Mouse (Mus musculus): ENCODE results near the gene Sf1. TPM values are rescaled to one million over a fixed set of nuclear protein-coding genes. Genes with fewer than 3 reads are reported as not detected.

Sf1 gene
- polyA plus RNA-seq, 1 experiment, result 355 TPM

- Histone ChIP-seq H3K4me1 (ENCODE audit: control insufficient read depth, insufficient read depth, low read length) (peaks cover 8% of the 10 kb centered on the region), H3K27me3 (ENCODE audit: control insufficient read depth, insufficient read depth, low read length, poor library complexity, severe bottlenecking) (no peaks in the 10 kb centered on the region), H3K27ac (ENCODE audit: insufficient read depth, low read length) (peak overlapping the region; percentile 22), H3K9me3 (replicated peaks; ENCODE audit: control insufficient read depth, insufficient read depth, low read length, poor library complexity, severe bottlenecking) (no peaks in the 10 kb centered on the region), H3K4me3 (ENCODE audit: low read depth, low read length) (no peak overlapping the region), H3K36me3 (ENCODE audit: control insufficient read depth, insufficient read depth, low read length, poor library complexity, severe bottlenecking) (no peaks in the 10 kb centered on the region), H3K9ac (ENCODE audit: low read depth, poor library complexity, severe bottlenecking) (no peak overlapping the region)
- peak; percentile 5 for TF ChIP-seq CTCF (IDR thresholded peaks at IDR 0.05; ENCODE audit: low read depth, low read length)
- TF ChIP-seq EP300 (IDR thresholded peaks at IDR 0.05; ENCODE audit: insufficient read depth, low read depth, low read length), result no peak
These were observed 52.0 kb downstream of the Sf1 start for GRCm38 (mm10) chr19:6415454-6415853.

- Histone ChIP-seq H3K27me3 (ENCODE audit: control insufficient read depth, insufficient read depth, low read length, poor library complexity, severe bottlenecking) (no peaks in the 10 kb centered on the region), H3K4me3 (ENCODE audit: low read depth, low read length) (no peak overlapping the region)
These were observed 52.8 kb downstream of the Sf1 start for GRCm38 (mm10) chr19:6416124-6416770.

GRCm38 (mm10) chr19:6416894-6417761 is 53.6 kb downstream of the Sf1 start:
- Histone ChIP-seq H3K9me3 (replicated peaks; ENCODE audit: control insufficient read depth, insufficient read depth, low read length, poor library complexity, severe bottlenecking) (no peaks in the 10 kb centered on the region), H3K27ac (ENCODE audit: insufficient read depth, low read length) (peak overlapping the region; percentile 52), H3K4me1 (ENCODE audit: control insufficient read depth, insufficient read depth, low read length) (peaks cover 6% of the 10 kb centered on the region), H3K4me3 (ENCODE audit: low read depth, low read length) (no peak overlapping the region), H3K27me3 (ENCODE audit: control insufficient read depth, insufficient read depth, low read length, poor library complexity, severe bottlenecking) (no peaks in the 10 kb centered on the region), H3K36me3 (ENCODE audit: control insufficient read depth, insufficient read depth, low read length, poor library complexity, severe bottlenecking) (no peaks in the 10 kb centered on the region), H3K9ac (ENCODE audit: low read depth, poor library complexity, severe bottlenecking) (no peak overlapping the region)
- TF ChIP-seq CTCF (IDR thresholded peaks at IDR 0.05; ENCODE audit: low read depth, low read length) (no peak), EP300 (IDR thresholded peaks at IDR 0.05; ENCODE audit: insufficient read depth, low read depth, low read length) (peak; percentile 89)

More at GRCm38 (mm10) chr19:6416124-6416770, 52.8 kb downstream of the Sf1 start:
- Histone ChIP-seq H3K36me3 (ENCODE audit: control insufficient read depth, insufficient read depth, low read length, poor library complexity, severe bottlenecking) (no peaks in the 10 kb centered on the region), H3K4me1 (ENCODE audit: control insufficient read depth, insufficient read depth, low read length) (peaks cover 6% of the 10 kb centered on the region), H3K9me3 (replicated peaks; ENCODE audit: control insufficient read depth, insufficient read depth, low read length, poor library complexity, severe bottlenecking) (no peaks in the 10 kb centered on the region), H3K9ac (ENCODE audit: low read depth, poor library complexity, severe bottlenecking) (no peak overlapping the region), H3K27ac (ENCODE audit: insufficient read depth, low read length) (peak overlapping the region; percentile 52)
- TF ChIP-seq POLR2A (IDR thresholded peaks at IDR 0.05; ENCODE audit: insufficient read depth, low read length), result no peak
- TF ChIP-seq CTCF (IDR thresholded peaks at IDR 0.05; ENCODE audit: low read depth, low read length), result no peak
- TF ChIP-seq EP300 (IDR thresholded peaks at IDR 0.05; ENCODE audit: insufficient read depth, low read depth, low read length), result no peak

GRCm38 (mm10) chr19:6418233-6418879 is 54.9 kb downstream of the Sf1 start, which contains the start of gene Nrxn2:
Gene Nrxn2 (plus strand): TSS chr19:6418731.
- Histone ChIP-seq H3K27me3 (ENCODE audit: control insufficient read depth, insufficient read depth, low read length, poor library complexity, severe bottlenecking) (no peaks in the 10 kb centered on the region), H3K27ac (ENCODE audit: insufficient read depth, low read length) (no peak within 1 kb of the TSS), H3K9me3 (replicated peaks; ENCODE audit: control insufficient read depth, insufficient read depth, low read length, poor library complexity, severe bottlenecking) (no peaks in the 10 kb centered on the region), H3K4me3 (ENCODE audit: low read depth, low read length) (peak within 1 kb of the TSS; percentile 71), H3K36me3 (ENCODE audit: control insufficient read depth, insufficient read depth, low read length, poor library complexity, severe bottlenecking) (no peaks in the 10 kb centered on the region), H3K9ac (ENCODE audit: low read depth, poor library complexity, severe bottlenecking) (peak within 1 kb of the TSS; percentile 62), H3K4me1 (ENCODE audit: control insufficient read depth, insufficient read depth, low read length) (peaks cover 6% of the 10 kb centered on the region)
- TF ChIP-seq POLR2A (IDR thresholded peaks at IDR 0.05; ENCODE audit: insufficient read depth, low read length) (no peak), CTCF (IDR thresholded peaks at IDR 0.05; ENCODE audit: low read depth, low read length) (peak; percentile 82), EP300 (IDR thresholded peaks at IDR 0.05; ENCODE audit: insufficient read depth, low read depth, low read length) (0 out of 2 replicates have a peak, but pooled peaks have one; percentile 4)

GRCm38 (mm10) chr19:6418984-6419692 is 55.6 kb downstream of the Sf1 start:
- Histone ChIP-seq H3K4me1 (ENCODE audit: control insufficient read depth, insufficient read depth, low read length) (peaks cover 6% of the 10 kb centered on the region), H3K27ac (ENCODE audit: insufficient read depth, low read length) (no peak overlapping the region), H3K27me3 (ENCODE audit: control insufficient read depth, insufficient read depth, low read length, poor library complexity, severe bottlenecking) (no peaks in the 10 kb centered on the region), H3K9me3 (replicated peaks; ENCODE audit: control insufficient read depth, insufficient read depth, low read length, poor library complexity, severe bottlenecking) (no peaks in the 10 kb centered on the region), H3K9ac (ENCODE audit: low read depth, poor library complexity, severe bottlenecking) (no peak overlapping the region), H3K36me3 (ENCODE audit: control insufficient read depth, insufficient read depth, low read length, poor library complexity, severe bottlenecking) (no peaks in the 10 kb centered on the region), H3K4me3 (ENCODE audit: low read depth, low read length) (no peak overlapping the region)
- TF ChIP-seq EP300 (IDR thresholded peaks at IDR 0.05; ENCODE audit: insufficient read depth, low read depth, low read length) (no peak), POLR2A (IDR thresholded peaks at IDR 0.05; ENCODE audit: insufficient read depth, low read length) (no peak), CTCF (IDR thresholded peaks at IDR 0.05; ENCODE audit: low read depth, low read length) (no peak)
